In genomic region chr14:32144734-32145133, GRCm38 (mm10) we compare ENCODE assay signal across 27 mouse cellular contexts. TPM values are rescaled to one million over a fixed set of nuclear protein-coding genes. Genes with fewer than 3 reads are reported as not detected.
"Had no signal": no experiment of that assay in that cellular context is flagged by ENCODE, and none has a peak within 500 bp of the region (broad histone marks: within the 10 kb centered on the region; RNA-seq: fewer than 3 reads in every experiment).

No protein-coding gene starts in this region.

- ATAC-seq: midbrain, embryonic 16.5 days had no signal

- DNase-seq: lung, adult 18-20 months; lung, embryonic 14.5 days; lung, postnatal 10 days; lung, postnatal 4 days; midbrain, embryonic 14.5 days; retina, postnatal 1 day; right cerebral cortex, adult 18-20 months; right cerebral cortex, postnatal 25 days; right cerebral cortex, postnatal 4 days; thymus, adult 2 months; thymus, postnatal 14 days; thymus, postnatal 36 days had no signal

- H3K27ac ChIP-seq: midbrain, embryonic 10.5 days; midbrain, embryonic 12.5 days; neural tube, embryonic 13.5 days; neural tube, embryonic 15.5 days; stomach, embryonic 15.5 days; stomach, postnatal 0 days had no signal

- H3K36me3 ChIP-seq: midbrain, embryonic 10.5 days; midbrain, embryonic 12.5 days; neural tube, embryonic 13.5 days; neural tube, embryonic 15.5 days; stomach, embryonic 15.5 days had no signal

- H3K9ac ChIP-seq: lung, embryonic 14.5 days; midbrain, embryonic 12.5 days; neural tube, embryonic 13.5 days; neural tube, embryonic 15.5 days; stomach, embryonic 15.5 days had no signal

- H3K4me1 ChIP-seq: midbrain, embryonic 10.5 days; midbrain, embryonic 12.5 days; neural tube, embryonic 13.5 days; neural tube, embryonic 15.5 days; stomach, embryonic 15.5 days had no signal

- H3K4me2 ChIP-seq: lung, embryonic 14.5 days; midbrain, embryonic 12.5 days; neural tube, embryonic 13.5 days; neural tube, embryonic 15.5 days; stomach, embryonic 15.5 days had no signal

- H3K27me3 ChIP-seq: midbrain, embryonic 12.5 days; neural tube, embryonic 13.5 days; neural tube, embryonic 15.5 days; stomach, embryonic 15.5 days had no signal

- H3K9me3 ChIP-seq: neural tube, embryonic 15.5 days; stomach, embryonic 15.5 days had no signal

- H3K4me3 ChIP-seq: midbrain, embryonic 10.5 days; midbrain, embryonic 12.5 days; myocyte; neural tube, embryonic 13.5 days; neural tube, embryonic 15.5 days; stomach, embryonic 15.5 days had no signal

RNA-seq across cellular contexts. Expression of gene Msmb, which starts 2.9 kb away (rescaled TPM):
- total RNA-seq: liver, adult 2 months; megakaryocyte-erythroid progenitor cell, adult 5-6 weeks had no signal
- polyA plus RNA-seq: liver, adult 2 months; lung, embryonic 14.5 days; lung, embryonic 16.5 days; midbrain, embryonic 10.5 days; midbrain, embryonic 12.5 days; midbrain, embryonic 14.5 days; midbrain, embryonic 16.5 days; myocyte; neural tube, embryonic 11.5 days; neural tube, embryonic 13.5 days; neural tube, embryonic 15.5 days; small intestine, adult 2 months; spleen, adult 2 months; stomach, embryonic 15.5 days; stomach, postnatal 0 days; testis, adult 2 months; thymus, adult 2 months had no signal
